Mouse (Mus musculus) limb, embryonic 12.5 days (tissue): ENCODE measurements around the gene Ap3s2. TPM values are rescaled to one million over a fixed set of nuclear protein-coding genes. Genes with fewer than 3 reads are reported as not detected.

Experiments used
- ATAC-seq: fragments of 200-750 bp; cut with Nextera tagmentation; 2 replicates; pipeline ENCODE4 v1.8.0; 2017; ENCODE audit warnings: low read depth, moderate TSS enrichment; ENCODE audit not compliant: insufficient number of reproducible peaks, insufficient read depth, low FRiP score, low TSS enrichment
- H3K27ac ChIP-seq: fragments of 300-500 bp; sonication (generic); 2 replicates; pipeline ENCODE4 v1.5.1; 2016; ENCODE audit warnings: mild to moderate bottlenecking, moderate library complexity
- H3K27me3 ChIP-seq: fragments of 300-500 bp; sonication (generic); 2 replicates; pipeline ENCODE4 v1.6.1; 2016; ENCODE audit warnings: mild to moderate bottlenecking, moderate library complexity
- H3K36me3 ChIP-seq: fragments of 300-500 bp; sonication (generic); 2 replicates; pipeline ENCODE4 v1.6.1; 2016; ENCODE audit warnings: mild to moderate bottlenecking, moderate library complexity
- H3K4me1 ChIP-seq: fragments of 300-500 bp; sonication (generic); replicated peaks from 2 replicates; pipeline ENCODE4 v1.6.1; 2016
- H3K4me2 ChIP-seq: fragments of 300-500 bp; sonication (generic); 2 replicates; pipeline ENCODE4 v1.6.1; 2016; ENCODE audit warnings: mild to moderate bottlenecking, moderate library complexity
- H3K4me3 ChIP-seq: fragments of 300-500 bp; sonication (generic); replicated peaks from 2 replicates; pipeline ENCODE4 v1.5.1; 2016; ENCODE audit warnings: mild to moderate bottlenecking
- H3K9ac ChIP-seq: fragments of 300-500 bp; sonication (generic); replicated peaks from 2 replicates; pipeline ENCODE4 v1.6.1; 2016; ENCODE audit warnings: mild to moderate bottlenecking, moderate library complexity
- H3K9me3 ChIP-seq: fragments of 300-500 bp; sonication (generic); 2 replicates; pipeline ENCODE4 v1.6.1; 2016; ENCODE audit warnings: mild to moderate bottlenecking, moderate library complexity
- WGBS: fragments of 180-500 bp; shearing (Covaris S2); methylation state at CpG from one replicate; pipeline ENCODE4 v1.1.7; 2016; 5-methylcytosine and 5-hydroxymethylcytosine counted together
- polyA plus RNA-seq: library from polyadenylated mRNA; unstranded; fragments of >200 nt; fragmentation: Nextera tagmentation; extraction: Ambion mirVana; gene quantifications from 2 replicates; pipeline ENCODE4 v1.2.1, GENCODE M21; 2016

Ap3s2 gene
- polyA plus RNA-seq, 1 experiment from 2014 or later = 32.0 TPM

- H3K9me3 ChIP-seq = no peaks in the 10 kb centered on the region
- peaks cover 43% of the 10 kb centered on the region for H3K4me1 ChIP-seq
- no peaks in the 10 kb centered on the region for H3K36me3 ChIP-seq
- H3K27me3 ChIP-seq = no peaks in the 10 kb centered on the region
- H3K4me2 ChIP-seq = no peak overlapping the region
- no peak overlapping the region for H3K9ac ChIP-seq
- peak; percentile 87 for ATAC-seq
- 60% methylated on average over 3 of the region's 3 CpGs for WGBS
- H3K4me3 ChIP-seq = no peak overlapping the region
- H3K27ac ChIP-seq = peak overlapping the region; percentile 76
Observed at GRCm38 (mm10) chr7:79866294-79867000, 54.0 kb downstream of the Ap3s2 start.

- WGBS = 91% methylated on average over 8 of the region's 8 CpGs
- no peak overlapping the region for H3K4me2 ChIP-seq
- no peaks in the 10 kb centered on the region for H3K36me3 ChIP-seq
- no peak overlapping the region for H3K9ac ChIP-seq
- no peaks in the 10 kb centered on the region for H3K9me3 ChIP-seq
- H3K4me1 ChIP-seq = peaks cover 33% of the 10 kb centered on the region
- no peak for ATAC-seq
- H3K27ac ChIP-seq = no peak overlapping the region
- no peaks in the 10 kb centered on the region for H3K27me3 ChIP-seq
- no peak overlapping the region for H3K4me3 ChIP-seq
Observed at GRCm38 (mm10) chr7:79861794-79862193, 58.7 kb downstream of the Ap3s2 start.

GRCm38 (mm10) chr7:79860811-79861210 is 59.6 kb downstream of the Ap3s2 start, which contains the start of gene Anpep:
Gene Anpep, minus strand, starts transcription at chr7:79861059.
- Histone ChIP-seq H3K27me3 (no peaks in the 10 kb centered on the region), H3K27ac (no peak within 1 kb of the TSS), H3K4me2 (no peak within 1 kb of the TSS), H3K4me1 (peaks cover 27% of the 10 kb centered on the region), H3K4me3 (no peak within 1 kb of the TSS), H3K9me3 (no peaks in the 10 kb centered on the region), H3K36me3 (no peaks in the 10 kb centered on the region), H3K9ac (no peak within 1 kb of the TSS)
- 82% methylated on average over 9 of the region's 9 CpGs for WGBS
- ATAC-seq = no peak

- Histone ChIP-seq H3K4me3 (no peak overlapping the region), H3K4me2 (no peak overlapping the region), H3K9ac (no peak overlapping the region), H3K27me3 (no peaks in the 10 kb centered on the region), H3K9me3 (no peaks in the 10 kb centered on the region), H3K36me3 (no peaks in the 10 kb centered on the region), H3K27ac (no peak overlapping the region; the same call in 1 of the 2 replicates), H3K4me1 (peaks cover 37% of the 10 kb centered on the region)
- ATAC-seq = no peak
- WGBS = 58% methylated on average over 9 of the region's 9 CpGs
Observed at GRCm38 (mm10) chr7:79858956-79859630, 61.4 kb downstream of the Ap3s2 start.

GRCm38 (mm10) chr7:79858202-79858934 is 62.1 kb downstream of the Ap3s2 start:
- Histone ChIP-seq H3K9me3 (no peaks in the 10 kb centered on the region), H3K4me3 (no peak overlapping the region), H3K36me3 (no peaks in the 10 kb centered on the region), H3K9ac (no peak overlapping the region), H3K4me2 (no peak overlapping the region), H3K4me1 (peaks cover 37% of the 10 kb centered on the region), H3K27ac (peak overlapping the region; percentile 70; the same call in 1 of the 2 replicates), H3K27me3 (no peaks in the 10 kb centered on the region)
- no peak for ATAC-seq
- WGBS = 57% methylated on average over 11 of the region's 11 CpGs

- no peaks in the 10 kb centered on the region for H3K36me3 ChIP-seq
- WGBS = 83% methylated on average over 4 of the region's 4 CpGs
- H3K4me2 ChIP-seq = no peak overlapping the region
- no peaks in the 10 kb centered on the region for H3K27me3 ChIP-seq
- no peak for ATAC-seq
- H3K9me3 ChIP-seq = no peaks in the 10 kb centered on the region
- H3K9ac ChIP-seq = no peak overlapping the region
- H3K4me3 ChIP-seq = no peak overlapping the region
- H3K4me1 ChIP-seq = peaks cover 28% of the 10 kb centered on the region
- no peak overlapping the region for H3K27ac ChIP-seq
Observed at GRCm38 (mm10) chr7:79856305-79856704, 64.1 kb downstream of the Ap3s2 start.

- no peaks in the 10 kb centered on the region for H3K27me3 ChIP-seq
- 5% methylated on average over 53 of the region's 53 CpGs for WGBS
- peak overlapping the region; percentile 51 for H3K4me3 ChIP-seq
- H3K4me1 ChIP-seq = peaks cover 26% of the 10 kb centered on the region
- peak overlapping the region; percentile 84 for H3K4me2 ChIP-seq
- peak overlapping the region; percentile 60 for H3K9ac ChIP-seq
- H3K36me3 ChIP-seq = no peaks in the 10 kb centered on the region
- ATAC-seq = peak; percentile 84
- no peaks in the 10 kb centered on the region for H3K9me3 ChIP-seq
- peak overlapping the region; percentile 79 for H3K27ac ChIP-seq
Observed at GRCm38 (mm10) chr7:79847456-79848451, 72.7 kb downstream of the Ap3s2 start.

GRCm38 (mm10) chr7:79846342-79846741 is 74.1 kb downstream of the Ap3s2 start:
- no peak overlapping the region for H3K4me3 ChIP-seq
- H3K27me3 ChIP-seq = no peaks in the 10 kb centered on the region
- H3K27ac ChIP-seq = no peak overlapping the region
- peaks cover 7% of the 10 kb centered on the region for H3K36me3 ChIP-seq
- H3K4me1 ChIP-seq = peaks cover 36% of the 10 kb centered on the region
- H3K9ac ChIP-seq = no peak overlapping the region
- no peaks in the 10 kb centered on the region for H3K9me3 ChIP-seq
- H3K4me2 ChIP-seq = 0 out of 2 replicates have a peak overlapping the region, but pooled peaks have one; percentile 3
- WGBS = 82% methylated on average over 2 of the region's 2 CpGs
- no peak for ATAC-seq

- H3K27me3 ChIP-seq = no peaks in the 10 kb centered on the region
- H3K36me3 ChIP-seq = peaks cover 25% of the 10 kb centered on the region
- H3K9ac ChIP-seq = no peak overlapping the region
- no peak overlapping the region for H3K4me2 ChIP-seq
- H3K27ac ChIP-seq = no peak overlapping the region
- H3K4me1 ChIP-seq = peaks cover 31% of the 10 kb centered on the region
- 87% methylated on average over 8 of the region's 8 CpGs for WGBS
- ATAC-seq = no peak
- H3K9me3 ChIP-seq = no peaks in the 10 kb centered on the region
- no peak overlapping the region for H3K4me3 ChIP-seq
Observed at GRCm38 (mm10) chr7:79844090-79844802, 76.2 kb downstream of the Ap3s2 start.

- no peak for ATAC-seq
- Histone ChIP-seq H3K4me2 (no peak overlapping the region; the same call in 1 of the 2 replicates), H3K27ac (no peak overlapping the region), H3K9ac (0 out of 2 replicates have a peak overlapping the region, but pooled peaks have one; percentile 14), H3K27me3 (no peaks in the 10 kb centered on the region), H3K9me3 (no peaks in the 10 kb centered on the region), H3K4me3 (no peak overlapping the region), H3K4me1 (peaks cover 28% of the 10 kb centered on the region), H3K36me3 (peaks cover 29% of the 10 kb centered on the region)
- WGBS = 62% methylated on average over 7 of the region's 7 CpGs
Observed at GRCm38 (mm10) chr7:79842163-79842562, 78.3 kb downstream of the Ap3s2 start.
